Mouse (Mus musculus) left cerebral cortex, adult 2 months (tissue): ENCODE results near the gene Lclat1. TPM values are rescaled to one million over a fixed set of nuclear protein-coding genes. Genes with fewer than 3 reads are reported as not detected.
"Not testable (repeated sequence)": the region's sequence is repeated elsewhere in the genome, so short reads cannot be mapped to it uniquely, and the experiment has no call there.

Experiments used
- DNase-seq, 2 experiments: peaks; one replicate each; pipeline ENCODE4 v3.0.0; 2021 to 2022; ENCODE audit warnings: low spot score in 2 of 2, mixed read lengths in 1 of 2; ENCODE audit errors: extremely low spot score in 1 of 2
- H3K27ac ChIP-seq: fragments of 200-600 bp; 2 replicates; pipeline ENCODE4 v1.8.1; 2022
- H3K4me3 ChIP-seq: fragments of 200-600 bp; 2 replicates; pipeline ENCODE4 v1.8.1; 2022
- CTCF ChIP-seq: fragments of 200-600 bp; IDR thresholded peaks from 2 replicates; pipeline ENCODE4 v1.8.1; 2022; ENCODE audit warnings: antibody characterized with exemption, mild to moderate bottlenecking, moderate library complexity
- intact Hi-C: fragments of 180-260 bp; cut with DNase I; formaldehyde crosslinking; loops from one replicate; pipeline ENCODE4 v1.15.1; 2025
- total RNA-seq, 2 experiments: library from RNA; stranded (reverse); gene quantifications; 2 replicates each; pipeline ENCODE4 v1.2.3; 2021

The Lclat1 gene
- total RNA-seq, 2 experiments from 2014 or later = 38.5 to 40.2 TPM

DNA sequence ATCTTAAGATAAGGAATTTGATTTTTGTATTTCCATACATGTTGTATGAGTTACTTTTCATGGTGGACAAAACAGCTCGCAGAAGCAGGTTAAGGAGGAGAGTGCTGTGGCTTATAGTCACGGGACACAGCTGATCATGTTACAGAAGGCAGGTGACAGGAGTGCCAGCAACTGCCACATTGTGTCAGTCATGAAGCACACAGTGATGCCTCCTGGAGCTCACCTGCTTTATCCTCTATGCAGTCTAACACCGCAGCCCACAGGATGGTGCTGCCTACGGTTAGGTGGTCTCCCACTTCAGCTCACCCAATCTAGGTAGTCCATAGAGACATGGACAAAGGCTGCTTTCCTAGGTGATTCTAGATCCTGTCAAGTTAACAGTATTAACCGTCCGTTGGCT lies 11.4 kb downstream of the Lclat1 start:
- no peak for DNase-seq
- Histone ChIP-seq H3K27ac (no peak overlapping the region), H3K4me3 (no peak overlapping the region)
- no peak for TF ChIP-seq CTCF
- intact Hi-C loops = no loop called here

DNA sequence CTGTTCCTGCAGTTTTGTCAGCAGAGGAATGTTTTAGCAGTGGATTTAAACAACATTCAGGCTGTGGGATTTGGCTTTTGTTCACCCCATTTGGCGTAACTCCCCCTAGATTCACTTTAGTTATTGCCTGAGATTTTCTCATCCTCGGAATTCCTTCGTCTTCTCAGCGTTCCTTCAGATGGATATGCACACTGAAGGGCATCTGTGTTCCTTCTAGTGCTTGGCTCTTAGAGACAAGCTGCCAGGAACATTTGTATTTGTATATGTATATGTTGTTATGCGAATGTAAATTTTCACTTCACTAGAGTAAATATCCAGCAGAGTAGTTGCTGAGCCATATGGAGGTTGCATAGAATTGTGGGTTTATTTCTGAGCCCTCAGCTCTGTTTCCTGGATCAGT lies 12.8 kb downstream of the Lclat1 start:
- H3K4me3 ChIP-seq = no peak overlapping the region
- TF ChIP-seq CTCF = no peak

GRCm38 (mm10) chr17:73121726-73122125 lies 13.9 kb downstream of the Lclat1 start:
- Histone ChIP-seq H3K27ac (no peak overlapping the region), H3K4me3 (no peak overlapping the region)
- DNase-seq = no peak
- TF ChIP-seq CTCF = no peak
- intact Hi-C loops = no loop called here

More for the DNA sequence above, 12.8 kb downstream of the Lclat1 start:
- DNase-seq = no peak
- intact Hi-C loops = no loop called here
- H3K27ac ChIP-seq = no peak overlapping the region

DNA sequence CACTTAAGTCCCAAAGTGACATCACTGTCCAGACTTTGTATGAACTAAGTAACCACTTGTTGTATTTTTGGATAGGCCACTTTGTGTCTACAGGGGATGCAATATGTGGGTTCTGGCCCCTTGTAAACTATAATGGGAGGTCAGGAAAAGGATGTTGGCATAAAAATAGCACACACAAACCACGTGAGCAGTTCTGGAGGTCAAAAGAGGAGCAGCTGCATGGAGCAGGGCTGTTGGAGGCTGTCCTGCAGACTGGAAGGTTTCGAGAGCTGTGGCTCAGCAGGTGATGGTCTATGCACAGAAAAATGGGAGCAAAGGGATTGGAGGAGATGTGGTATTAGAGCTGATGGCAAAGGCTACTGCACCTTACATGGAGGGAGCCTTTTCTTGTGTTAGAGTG lies 18.6 kb downstream of the Lclat1 start:
- intact Hi-C loops = no loop called here
- Histone ChIP-seq H3K27ac (no peak overlapping the region), H3K4me3 (no peak overlapping the region)
- no peak for DNase-seq
- no peak for TF ChIP-seq CTCF

DNA sequence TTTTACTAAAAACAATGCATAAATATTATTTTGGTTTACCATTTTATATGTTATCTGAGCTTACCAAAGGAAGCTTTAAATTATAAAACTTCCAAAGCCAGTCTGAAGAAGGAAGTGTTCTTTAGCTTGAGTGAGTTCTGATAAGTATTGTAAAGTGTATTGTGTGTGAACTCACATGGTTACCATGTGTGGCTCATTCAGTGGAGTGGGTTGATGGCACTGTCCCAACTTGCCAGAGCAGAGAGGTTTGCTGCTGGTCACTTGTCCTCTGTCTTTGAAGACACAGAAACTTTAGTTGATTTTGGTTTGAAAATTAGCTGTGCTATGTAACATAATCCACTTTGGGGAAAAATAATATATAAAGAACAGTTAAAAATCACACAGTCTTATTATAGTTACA lies 19.1 kb downstream of the Lclat1 start:
- Histone ChIP-seq H3K4me3 (no peak overlapping the region), H3K27ac (no peak overlapping the region)
- no peak for DNase-seq
- no peak for TF ChIP-seq CTCF
- intact Hi-C loops = no loop called here

DNA sequence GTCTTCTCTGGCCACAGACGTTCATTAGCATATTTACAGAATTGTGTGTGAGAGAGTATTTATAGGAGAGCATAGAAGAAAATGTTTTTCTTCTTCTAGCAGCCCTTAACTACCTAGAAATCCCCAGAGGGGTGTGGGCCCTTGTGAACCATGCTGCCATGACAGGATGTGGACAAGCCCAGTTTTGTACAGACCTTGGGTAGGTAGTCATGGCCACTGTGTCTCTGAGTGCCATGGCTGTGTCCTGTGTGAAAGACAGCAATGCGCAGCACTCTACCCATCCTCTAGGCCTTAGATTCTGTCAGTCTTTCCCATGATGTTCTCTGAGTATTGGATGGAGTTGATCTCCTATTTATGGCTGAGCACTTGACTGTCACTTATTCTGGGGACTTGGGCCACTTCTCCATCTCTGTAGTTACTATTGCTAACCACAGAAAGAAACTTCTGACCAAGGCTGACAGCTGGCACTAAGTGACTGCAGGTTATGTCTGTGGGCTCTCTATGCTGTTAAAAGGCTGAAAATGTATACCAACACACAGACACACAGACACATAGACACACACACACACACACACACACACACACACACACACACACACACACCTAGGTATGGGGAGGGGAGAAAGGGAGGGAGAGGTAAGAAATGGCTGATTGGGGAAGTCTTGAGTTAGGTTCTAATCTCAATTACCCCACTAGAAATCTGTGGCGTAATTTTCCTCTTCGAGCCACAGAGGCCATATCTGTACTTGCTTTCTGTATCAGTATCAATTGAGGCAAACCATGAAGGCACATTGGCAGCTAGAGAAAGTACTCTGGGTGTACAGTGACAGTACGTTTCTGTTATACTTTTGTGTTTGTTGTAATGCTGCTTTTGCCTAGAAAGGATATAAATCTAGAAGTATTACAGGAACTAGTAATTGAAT lies 29.0 kb downstream of the Lclat1 start:
- Histone ChIP-seq H3K4me3 (no peak overlapping the region), H3K27ac (no peak overlapping the region)
- no peak for TF ChIP-seq CTCF
- no peak for DNase-seq
- intact Hi-C loops = no loop called here

DNA sequence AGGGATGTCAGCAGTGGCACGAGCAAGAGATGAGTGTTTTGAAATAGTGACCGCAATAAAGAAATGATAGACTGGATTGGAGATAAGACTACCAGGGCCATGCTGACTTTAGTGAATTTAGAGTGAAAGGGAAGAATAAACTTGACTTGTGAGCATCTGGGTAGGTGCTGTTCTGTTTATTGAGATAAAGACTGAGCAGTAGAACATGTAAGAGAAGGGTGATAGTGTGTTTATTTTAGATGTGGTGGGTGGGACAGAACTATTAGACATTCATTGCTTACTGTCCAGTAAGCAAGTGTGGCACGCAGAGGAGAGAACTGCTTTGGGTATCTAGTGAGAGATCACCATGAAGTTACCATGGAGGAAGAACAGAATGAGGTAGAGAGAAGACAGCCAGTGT lies 30.4 kb downstream of the Lclat1 start:
- DNase-seq = no peak
- no peak overlapping the region for H3K4me3 ChIP-seq
- intact Hi-C loops = no loop called here
- no peak overlapping the region for H3K27ac ChIP-seq
- no peak for TF ChIP-seq CTCF

GRCm38 (mm10) chr17:73142029-73142428 lies 34.2 kb downstream of the Lclat1 start:
- intact Hi-C loops = no loop called here
- Histone ChIP-seq H3K4me3 (no peak overlapping the region), H3K27ac (no peak overlapping the region)
- no peak for TF ChIP-seq CTCF
- no peak for DNase-seq

GRCm38 (mm10) chr17:73142445-73142844 lies 34.7 kb downstream of the Lclat1 start:
- TF ChIP-seq CTCF = no peak
- intact Hi-C loops = no loop called here
- Histone ChIP-seq H3K27ac (no peak overlapping the region), H3K4me3 (no peak overlapping the region)
- DNase-seq = no peak

DNA sequence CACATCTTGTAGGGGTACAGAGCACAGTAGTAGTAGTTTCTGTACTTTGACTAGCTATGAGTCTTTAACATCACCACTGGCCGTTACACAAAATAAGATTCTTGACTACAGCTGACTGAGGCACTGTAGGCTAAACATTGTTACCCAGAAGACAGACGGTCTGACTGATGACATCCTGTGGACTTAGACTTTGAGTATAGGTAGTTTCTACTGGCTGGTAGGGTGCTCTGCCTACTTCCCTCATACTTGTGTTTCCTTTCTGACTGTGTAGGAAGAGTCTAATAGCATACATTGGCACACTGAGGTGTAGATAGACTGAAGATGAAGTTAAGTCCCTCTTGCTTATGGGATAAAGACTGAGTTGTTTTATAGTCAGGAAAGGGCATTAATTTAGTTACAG lies 37.6 kb downstream of the Lclat1 start:
- H3K4me3 ChIP-seq = no peak overlapping the region

GRCm38 (mm10) chr17:73148607-73149006 lies 40.8 kb downstream of the Lclat1 start:
- Histone ChIP-seq H3K27ac (no peak overlapping the region), H3K4me3 (no peak overlapping the region)
- DNase-seq = no peak
- intact Hi-C loops = no loop called here
- no peak for TF ChIP-seq CTCF

More for the DNA sequence above, 37.6 kb downstream of the Lclat1 start:
- DNase-seq = no peak
- TF ChIP-seq CTCF = no peak
- H3K27ac ChIP-seq = no peak overlapping the region
- intact Hi-C loops = no loop called here

DNA sequence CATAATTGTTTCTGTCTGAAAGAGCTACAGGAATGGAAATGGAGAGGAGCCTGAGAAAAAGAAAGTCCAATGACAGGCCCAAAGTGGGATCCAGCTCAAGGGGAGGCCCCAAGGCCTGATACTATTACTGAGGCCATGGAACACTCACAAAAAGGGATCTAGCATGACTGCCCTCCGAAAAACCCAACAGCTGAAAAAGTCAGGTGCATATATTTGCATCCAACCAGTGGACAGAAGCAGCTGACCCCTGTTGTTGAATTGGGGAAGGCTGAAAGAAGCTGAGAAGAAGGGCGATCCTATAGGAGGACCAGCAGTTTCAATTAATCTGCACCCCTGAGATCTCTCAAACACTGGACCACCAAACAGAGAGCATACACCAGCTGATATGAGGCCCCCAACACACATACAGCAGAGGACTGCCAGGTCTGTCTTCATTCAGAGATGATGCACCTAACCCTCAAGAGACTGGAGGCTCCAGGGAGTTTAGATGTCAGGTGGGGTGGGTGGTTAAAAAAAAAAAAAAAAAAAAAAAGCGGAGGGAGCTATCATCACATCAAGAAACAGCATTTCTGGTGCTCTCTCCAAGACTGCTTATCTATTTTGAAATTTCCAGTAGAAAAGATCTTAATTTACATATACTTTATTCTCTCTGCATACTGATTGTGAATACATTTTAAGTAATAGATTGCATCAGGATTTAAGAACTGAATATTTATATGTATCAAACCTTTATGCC lies 45.2 kb downstream of the Lclat1 start:
- H3K4me3 ChIP-seq, H3K27ac ChIP-seq, intact Hi-C loops, DNase-seq: not testable (repeated sequence)
